Mouse (Mus musculus) adipose tissue, adult 10 weeks (tissue): ENCODE results near the gene Emc1. TPM values are rescaled to one million over a fixed set of nuclear protein-coding genes. Genes with fewer than 3 reads are reported as not detected.

Source experiments
- polyA plus RNA-seq: library from polyadenylated mRNA; stranded (reverse); fragments of 350-450 nt; fragmentation: Illumina TruSeq; extraction: RNeasy Lipid Tissue Mini Kit (QIAGEN cat#74804); gene quantifications from one replicate; pipeline ENCODE4 v1.2.3, GENCODE M21; 2014; ENCODE audit warnings: low read depth, low replicate concordance

Gene Emc1
- polyA plus RNA-seq, result 18.3 TPM

DNA sequence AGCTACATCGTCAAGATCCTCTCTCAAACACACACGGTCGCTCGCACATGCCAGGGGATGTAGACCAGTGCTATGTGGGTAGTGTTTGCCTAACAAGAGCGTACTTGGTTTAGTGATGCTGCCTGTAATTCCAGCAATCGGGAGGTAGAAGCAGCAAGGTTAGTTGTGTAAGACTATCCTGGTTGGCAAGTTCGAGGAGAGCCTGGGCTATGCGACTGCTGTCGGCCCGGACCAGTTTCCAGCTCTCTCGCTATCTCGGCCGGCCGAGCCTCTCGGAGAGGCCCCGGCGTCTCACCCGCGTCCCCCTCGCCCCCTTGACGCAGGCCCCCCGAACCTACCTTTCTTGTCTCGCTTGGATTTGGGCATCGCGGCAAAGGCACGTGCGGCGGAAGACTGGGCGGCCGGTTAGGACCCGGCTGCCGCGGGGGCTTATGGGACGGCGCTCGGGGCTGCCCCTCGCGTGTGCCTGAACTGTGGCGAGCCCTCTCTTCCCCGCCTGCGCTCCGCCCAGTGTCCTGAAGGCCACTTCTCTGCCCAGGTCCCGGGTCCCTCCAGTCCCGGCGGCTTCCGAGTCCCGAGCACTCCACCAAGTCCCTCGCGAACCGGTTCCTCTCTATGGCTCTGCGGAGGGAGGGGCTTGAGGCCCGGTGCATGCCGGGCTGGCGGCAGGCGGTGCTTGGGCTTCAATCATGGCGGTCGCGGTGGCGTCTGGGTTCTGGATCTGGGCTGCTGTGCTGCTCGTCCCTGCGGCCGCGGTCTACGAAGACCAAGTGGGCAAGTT lies at the start of gene Emc1, which contains the start of the genes Mrto4 and Ubr4:
Emc1 (plus strand) TSS at position 657 of the 781 bp plus-strand sequence.
Mrto4 (minus strand) TSS at position 646 of the 781 bp plus-strand sequence.
Ubr4 (plus strand) TSS at position 679 of the 781 bp plus-strand sequence.

GRCm38 (mm10) chr4:139310171-139310898 lies 42.1 kb upstream of the Emc1 start, which contains the start of the genes Pqlc2 and Akr7a5:
Gene Pqlc2, minus strand, starts transcription at chr4:139310708.
Gene Akr7a5, plus strand, starts transcription at chr4:139310744.

Other genes starting within 250 kb of the Emc1 start
- 186 TPM for gene Minos1, start 221.5 kb upstream of the Emc1 start, polyA plus RNA-seq
- 223 TPM for gene Capzb, start 159.7 kb upstream of the Emc1 start, polyA plus RNA-seq
- gene Pqlc2, start 41.9 kb upstream of the Emc1 start, polyA plus RNA-seq, result 18.8 TPM
- 159 TPM for gene Akr7a5, start 41.8 kb upstream of the Emc1 start, polyA plus RNA-seq
- 34.8 TPM for gene Mrto4, start within 50 bp of the Emc1 start, polyA plus RNA-seq
- gene Ubr4, start within 50 bp of the Emc1 start, polyA plus RNA-seq, result 113 TPM
- 8.4 TPM for gene Iffo2, start 178.0 kb downstream of the Emc1 start, polyA plus RNA-seq